Mouse (Mus musculus) MEL (cell line): Measurements from ENCODE around the gene Ank2. TPM values are rescaled to one million over a fixed set of nuclear protein-coding genes. Genes with fewer than 3 reads are reported as not detected.

Source experiments
- DNase-seq: peaks from one replicate; pipeline ENCODE4 v3.0.0; 2011; ENCODE audit warnings: low read depth, low spot score
- H3K27ac ChIP-seq: 2 replicates; pipeline ENCODE4 v1.5.1; 2012; ENCODE audit warnings: low read depth, mild to moderate bottlenecking, control low read depth, low read length, moderate library complexity; ENCODE audit not compliant: control insufficient read depth
- H3K27me3 ChIP-seq, 2 experiments: fragments of 150-350 bp in 1 of 2; sonication (generic) in 1 of 2; 2 replicates each; pipeline ENCODE4 v1.6.1; 2012; ENCODE audit warnings: low read length in 2 of 2, mild to moderate bottlenecking in 2 of 2, improper control_type of control experiment in 1 of 2, moderate library complexity in 1 of 2; ENCODE audit not compliant: insufficient read depth in 2 of 2, control insufficient read depth in 1 of 2
- H3K36me3 ChIP-seq, 2 experiments: 2 replicates each; pipeline ENCODE4 v1.6.1; 2012 to 2014; ENCODE audit warnings: low read length in 2 of 2, improper control_type of control experiment in 1 of 2, inconsistent platforms in 1 of 2, mild to moderate bottlenecking in 1 of 2; ENCODE audit not compliant: insufficient read depth in 2 of 2, control insufficient read depth in 1 of 2
- H3K4me1 ChIP-seq, 2 experiments: fragments of 150-350 bp in 1 of 2; sonication (generic) in 1 of 2; 2 replicates each; pipeline ENCODE4 v1.6.1; 2012; ENCODE audit warnings: low read length in 2 of 2, improper control_type of control experiment in 1 of 2, mild to moderate bottlenecking in 1 of 2; ENCODE audit not compliant: insufficient read depth in 2 of 2, control insufficient read depth in 1 of 2
- H3K4me3 ChIP-seq, 2 experiments: fragments of 150-350 bp in 1 of 2; sonication (generic) in 1 of 2; 2 replicates each; pipeline ENCODE4 v1.5.1; 2012; ENCODE audit warnings: low read depth in 2 of 2, low read length in 2 of 2, mild to moderate bottlenecking in 2 of 2, moderate library complexity in 2 of 2, control low read depth in 1 of 2, improper control_type of control experiment in 1 of 2; ENCODE audit not compliant: control insufficient read depth in 1 of 2, insufficient read depth in 1 of 2
- H3K79me2 ChIP-seq: 2 replicates; pipeline ENCODE4 v1.6.1; 2012; ENCODE audit warnings: mild to moderate bottlenecking, low read length, moderate library complexity; ENCODE audit not compliant: control insufficient read depth, poor library complexity, insufficient read depth
- H3K9ac ChIP-seq: 2 replicates; pipeline ENCODE4 v1.6.1; 2012; ENCODE audit warnings: low read depth, mild to moderate bottlenecking, control low read depth, low read length, moderate library complexity; ENCODE audit not compliant: control insufficient read depth, poor library complexity, severe bottlenecking
- H3K9me3 ChIP-seq: fragments of 150-350 bp; sonication (generic); replicated peaks from 2 replicates; pipeline ENCODE4 v1.6.1; 2012; ENCODE audit warnings: mild to moderate bottlenecking, low read length, improper control_type of control experiment, moderate library complexity; ENCODE audit not compliant: insufficient read depth
- CHD1 ChIP-seq: IDR thresholded peaks from 2 replicates; pipeline ENCODE4 v1.6.1; 2012; ENCODE audit warnings: low read depth, mild to moderate bottlenecking, inconsistent platforms, low read length, improper control_type of control experiment
- CHD2 ChIP-seq: IDR thresholded peaks from 2 replicates; pipeline ENCODE4 v1.6.1; 2011; ENCODE audit warnings: low read length, improper control_type of control experiment
- CTCF ChIP-seq, 3 experiments: IDR thresholded peaks in 2 of 3; conservative IDR thresholded peaks in 1 of 3; 2 replicates each; pipeline ENCODE4 v1.5.1; 2011 to 2012; ENCODE audit warnings: low read length in 3 of 3, low read depth in 2 of 3, mild to moderate bottlenecking in 2 of 3, improper control_type of control experiment in 1 of 3, inconsistent platforms in 1 of 3, mixed read lengths in 1 of 3, moderate library complexity in 1 of 3; ENCODE audit not compliant: control insufficient read depth in 1 of 3, insufficient read depth in 1 of 3, poor library complexity in 1 of 3, severe bottlenecking in 1 of 3
- E2F4 ChIP-seq: IDR thresholded peaks from 2 replicates; pipeline ENCODE4 v1.6.1; 2011; ENCODE audit warnings: low read depth, low read length, improper control_type of control experiment, borderline replicate concordance
- GABPA ChIP-seq: IDR thresholded peaks from 2 replicates; pipeline ENCODE4 v1.6.1; 2012; ENCODE audit warnings: low read depth, mild to moderate bottlenecking, inconsistent platforms, low read length, improper control_type of control experiment, moderate library complexity
- GATA1 ChIP-seq: IDR thresholded peaks from 2 replicates; pipeline ENCODE4 v1.6.1; 2011; ENCODE audit warnings: low read depth, low read length, improper control_type of control experiment
- HCFC1 ChIP-seq: IDR thresholded peaks from 2 replicates; pipeline ENCODE4 v1.6.1; 2012; ENCODE audit warnings: low read depth, mild to moderate bottlenecking, inconsistent platforms, low read length, improper control_type of control experiment, moderate library complexity
- JUND ChIP-seq: IDR thresholded peaks from 2 replicates; pipeline ENCODE4 v1.6.1; 2011; ENCODE audit warnings: low read depth, mild to moderate bottlenecking, improper control_type of control experiment, low read length
- MAFK ChIP-seq: IDR thresholded peaks from 2 replicates; pipeline ENCODE4 v1.6.1; 2011; ENCODE audit warnings: low read depth, mild to moderate bottlenecking, low read length, improper control_type of control experiment, borderline replicate concordance
- MEF2A ChIP-seq: IDR thresholded peaks from 2 replicates; pipeline ENCODE4 v1.6.1; 2014; ENCODE audit warnings: low read depth, mild to moderate bottlenecking, inconsistent platforms, low read length, improper control_type of control experiment; ENCODE audit not compliant: poor library complexity, insufficient replicate concordance, severe bottlenecking; ENCODE audit errors: extremely low read depth
- MXI1 ChIP-seq: IDR thresholded peaks from 2 replicates; pipeline ENCODE4 v1.6.1; 2011; ENCODE audit warnings: mild to moderate bottlenecking, low read depth, low read length, improper control_type of control experiment
- MYC ChIP-seq: IDR thresholded peaks from 2 replicates; pipeline ENCODE4 v1.6.1; 2011; ENCODE audit warnings: low read depth, mild to moderate bottlenecking, low read length, improper control_type of control experiment, moderate library complexity
- NELFE ChIP-seq: IDR thresholded peaks from 2 replicates; pipeline ENCODE4 v1.6.1; 2011; ENCODE audit warnings: low read depth, low read length, improper control_type of control experiment
- NRF1 ChIP-seq: IDR thresholded peaks from 2 replicates; pipeline ENCODE4 v1.6.1; 2014; ENCODE audit warnings: low read depth, mild to moderate bottlenecking, inconsistent platforms, low read length, improper control_type of control experiment, moderate library complexity; ENCODE audit not compliant: poor library complexity, insufficient read depth, severe bottlenecking
- POLR2A ChIP-seq, 2 experiments: IDR thresholded peaks; 2 replicates each; pipeline ENCODE4 v1.6.1; 2011 to 2012; ENCODE audit warnings: low read length in 2 of 2, mild to moderate bottlenecking in 2 of 2, control low read depth in 1 of 2, improper control_type of control experiment in 1 of 2, low read depth in 1 of 2, moderate library complexity in 1 of 2; ENCODE audit not compliant: control insufficient read depth in 1 of 2, insufficient read depth in 1 of 2, poor library complexity in 1 of 2
- POLR2AphosphoS2 ChIP-seq: IDR thresholded peaks from 2 replicates; pipeline ENCODE4 v1.6.1; 2011; ENCODE audit warnings: low read length, improper control_type of control experiment
- RAD21 ChIP-seq: IDR thresholded peaks from 2 replicates; pipeline ENCODE4 v1.6.1; 2011; ENCODE audit warnings: mild to moderate bottlenecking, low read depth, low read length, improper control_type of control experiment
- SIN3A ChIP-seq: IDR thresholded peaks from 2 replicates; pipeline ENCODE4 v1.6.1; 2012; ENCODE audit warnings: low read length, improper control_type of control experiment, inconsistent platforms
- TBP ChIP-seq: IDR thresholded peaks from 2 replicates; pipeline ENCODE4 v1.8.0; 2011; ENCODE audit warnings: low read depth, low read length, improper control_type of control experiment
- TCF12 ChIP-seq: IDR thresholded peaks from 2 replicates; pipeline ENCODE4 v1.6.1; 2014; ENCODE audit warnings: low read depth, mild to moderate bottlenecking, inconsistent platforms, low read length, improper control_type of control experiment, moderate library complexity
- USF1 ChIP-seq: IDR thresholded peaks from 2 replicates; pipeline ENCODE4 v1.6.1; 2014; ENCODE audit warnings: low read depth, mild to moderate bottlenecking, inconsistent platforms, low read length, improper control_type of control experiment, moderate library complexity
- ZMIZ1 ChIP-seq: IDR thresholded peaks from 2 replicates; pipeline ENCODE4 v1.6.1; 2012; ENCODE audit warnings: low read depth, mild to moderate bottlenecking, inconsistent platforms, low read length, improper control_type of control experiment, moderate library complexity
- polyA plus RNA-seq, 2 experiments: library from polyadenylated mRNA; stranded (reverse) in 1 of 2; unstranded in 1 of 2; fragments of >175 nt in 1 of 2; fragments of >200 nt in 1 of 2; gene quantifications; 2 replicates each; pipeline versions ENCODE4 v1.2.1 to v1.2.4; 2012; ENCODE audit warnings: low replicate concordance in 2 of 2, low read depth in 1 of 2; ENCODE audit not compliant: insufficient read length in 2 of 2, insufficient read depth in 1 of 2, missing spikeins in 1 of 2
- total RNA-seq: library from RNA; depleted of rRNA; stranded (reverse); fragments of 300-350 nt; gene quantifications from 2 replicates; pipeline ENCODE4 v1.2.3, GENCODE M21; 2012

The Ank2 gene
- total and polyA plus RNA-seq, 3 experiments: 2.7 to 4.5 TPM; not detected in 1

GRCm38 (mm10) chr3:127341300-127341699 is 157.8 kb downstream of the Ank2 start:
- H3K36me3 ChIP-seq: no peaks in the 10 kb centered on the region
- H3K79me2 ChIP-seq: no peaks in the 10 kb centered on the region
- H3K4me3 ChIP-seq: no peak overlapping the region
- H3K27me3 ChIP-seq: no peaks in the 10 kb centered on the region
- TF ChIP-seq RAD21 (no peak), CHD1 (no peak), HCFC1 (no peak), GATA1 (no peak), JUND (no peak)
- TF ChIP-seq, all 39 proteins: peak for 0
- no peak overlapping the region for H3K9ac ChIP-seq
- H3K4me1 ChIP-seq: no peaks in the 10 kb centered on the region
- H3K9me3 ChIP-seq: no peaks in the 10 kb centered on the region
- no peak for DNase-seq
- no peak overlapping the region for H3K27ac ChIP-seq

DNA sequence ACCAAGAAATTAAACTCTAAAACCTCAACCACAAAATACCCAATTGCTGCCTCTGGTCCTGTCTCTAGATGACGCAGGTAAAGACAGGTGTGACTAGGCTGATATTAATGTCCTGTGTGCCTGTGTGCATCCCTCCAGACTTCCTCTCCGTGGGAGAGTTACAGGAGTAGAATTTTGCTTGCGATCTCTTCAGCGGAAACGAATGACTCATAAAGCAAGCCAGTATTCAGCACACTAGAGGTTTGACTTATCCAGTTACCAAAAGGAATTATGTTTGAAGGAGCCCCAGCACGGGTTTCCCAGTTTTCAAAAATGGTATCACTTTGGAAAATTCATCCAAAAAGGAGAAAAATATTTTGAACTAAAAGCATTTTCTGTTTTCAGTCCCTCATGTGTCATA is 164.3 kb downstream of the Ank2 start:
- TF ChIP-seq USF1: no peak
- TF ChIP-seq CHD2: no peak
- TF ChIP-seq NELFE: no peak
- TF ChIP-seq TBP: no peak
- TF ChIP-seq RAD21: no peak
- TF ChIP-seq MEF2A: no peak
- TF ChIP-seq SIN3A: no peak
- TF ChIP-seq TCF12: no peak
- TF ChIP-seq ZMIZ1: no peak
- no peak for TF ChIP-seq MYC
- TF ChIP-seq MAFK: no peak
- TF ChIP-seq POLR2AphosphoS2: no peak
- no peak for TF ChIP-seq JUND
- no peak for TF ChIP-seq NRF1
- TF ChIP-seq POLR2A (IDR thresholded peaks at IDR 0.05; ENCODE audit: control insufficient read depth in 1 of 2, insufficient read depth in 1 of 2, low read depth in 1 of 2, low read length in 2 of 2, poor library complexity in 1 of 2): no peak
- TF ChIP-seq MXI1: no peak
- TF ChIP-seq CTCF (IDR thresholded peaks at IDR 0.05 in 2 of 3, conservative IDR thresholded peaks at IDR 0.05 in 1 of 3; ENCODE audit: control insufficient read depth in 1 of 3, insufficient read depth in 1 of 3, low read depth in 2 of 3, low read length in 3 of 3, poor library complexity in 1 of 3, severe bottlenecking in 1 of 3): no peak
- no peak for TF ChIP-seq E2F4
- TF ChIP-seq GABPA: no peak
- TF ChIP-seq GATA1: no peak
- Histone ChIP-seq H3K36me3 (no peaks in the 10 kb centered on the region), H3K4me3 (no peak overlapping the region), H3K27me3 (no peaks in the 10 kb centered on the region), H3K9ac (no peak overlapping the region), H3K9me3 (no peaks in the 10 kb centered on the region), H3K4me1 (no peaks in the 10 kb centered on the region), H3K27ac (no peak overlapping the region), H3K79me2 (no peaks in the 10 kb centered on the region)
- DNase-seq: no peak
